Mouse (Mus musculus): ENCODE measurements around the gene Mmaa. TPM values are rescaled to one million over a fixed set of nuclear protein-coding genes. Genes with fewer than 3 reads are reported as not detected.

Mmaa gene
- total RNA-seq, 2 experiments from 2014 or later: 18.7 to 20.0 TPM

- no peak for DNase-seq (ENCODE audit: low spot score in 2 of 2)
Observed at GRCm38 (mm10) chr8:79289592-79289991, 5.1 kb downstream of the Mmaa start.

DNA sequence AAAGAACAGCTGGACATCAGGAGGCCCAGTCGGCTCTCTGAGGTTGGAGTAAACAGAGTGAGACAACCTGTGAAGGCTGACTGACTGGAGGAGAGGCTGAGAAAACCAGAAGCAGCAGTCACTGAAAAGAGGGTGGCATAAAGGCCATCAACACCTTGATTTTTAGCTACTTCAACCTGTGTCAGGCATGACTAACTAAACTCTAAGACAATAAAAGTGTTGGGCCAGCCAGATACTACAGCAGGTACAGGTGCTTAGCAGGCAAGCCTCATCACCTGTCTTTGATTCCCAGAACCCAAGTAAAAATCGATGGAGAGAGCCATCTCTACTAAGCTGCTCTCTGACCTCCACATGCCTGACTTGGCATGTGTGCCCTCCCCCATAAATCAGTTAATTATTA, 6.1 kb downstream of the Mmaa start:
- no peak for DNase-seq (ENCODE audit: low spot score in 2 of 2)

- DNase-seq (ENCODE audit: low spot score in 2 of 2): no peak
Observed at GRCm38 (mm10) chr8:79288250-79288649, 6.5 kb downstream of the Mmaa start.

DNA sequence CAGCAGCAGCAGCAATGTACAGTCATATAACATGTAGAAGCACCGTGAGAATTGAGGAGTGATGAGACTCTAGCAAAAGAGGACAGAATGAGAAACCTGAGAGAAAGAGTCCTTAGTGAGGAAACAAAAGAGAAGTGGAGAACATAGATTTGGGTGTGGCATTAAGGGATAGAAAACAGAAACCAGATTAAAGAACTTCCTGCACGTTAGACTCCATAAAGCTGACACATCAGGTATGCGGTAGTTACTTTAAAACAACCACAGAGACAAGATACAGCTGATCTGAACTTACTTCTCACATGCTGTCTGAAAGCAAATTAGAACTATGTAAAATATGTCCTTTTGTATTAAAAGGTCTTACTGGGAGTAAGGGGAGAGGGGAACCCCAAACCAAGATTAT, 8.3 kb downstream of the Mmaa start:
- DNase-seq (ENCODE audit: low spot score in 2 of 2): no peak

- DNase-seq (ENCODE audit: low spot score in 2 of 2): no peak
Observed at GRCm38 (mm10) chr8:79284626-79285025, 10.1 kb downstream of the Mmaa start.

DNA sequence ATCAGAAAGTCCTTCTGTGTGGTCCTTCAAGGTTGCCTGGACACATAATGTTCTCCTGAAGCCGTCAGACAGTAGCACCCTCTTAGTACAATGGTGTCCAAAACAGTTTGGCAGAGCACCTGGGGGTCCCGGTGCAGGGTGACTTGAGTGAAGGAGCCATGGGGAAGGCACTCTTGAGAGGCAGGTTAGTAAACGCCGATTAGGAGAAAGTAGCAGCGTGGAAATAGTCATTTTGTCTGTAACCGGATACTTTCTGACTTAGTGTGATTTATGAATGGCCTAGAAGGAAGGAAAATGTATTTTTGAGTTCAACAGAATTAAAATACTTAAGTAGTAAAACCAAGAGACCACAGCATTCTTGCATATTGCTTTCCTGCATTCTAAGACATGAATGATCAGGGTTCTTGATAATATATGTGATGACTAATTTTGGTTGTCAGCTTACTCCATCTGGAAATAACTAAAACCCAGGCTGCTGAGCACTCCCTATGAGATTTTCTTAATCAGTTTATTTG, 13.3 kb downstream of the Mmaa start:
- no peak for DNase-seq (ENCODE audit: low spot score in 2 of 2)

GRCm38 (mm10) chr8:79277264-79277870, 17.4 kb downstream of the Mmaa start:
- no peak for DNase-seq (ENCODE audit: low spot score in 2 of 2)

- DNase-seq (ENCODE audit: low spot score in 2 of 2): no peak
Observed at GRCm38 (mm10) chr8:79274940-79275339, 19.8 kb downstream of the Mmaa start.

GRCm38 (mm10) chr8:79273776-79274175, 21.0 kb downstream of the Mmaa start:
- no peak for DNase-seq (ENCODE audit: low spot score in 2 of 2)

DNA sequence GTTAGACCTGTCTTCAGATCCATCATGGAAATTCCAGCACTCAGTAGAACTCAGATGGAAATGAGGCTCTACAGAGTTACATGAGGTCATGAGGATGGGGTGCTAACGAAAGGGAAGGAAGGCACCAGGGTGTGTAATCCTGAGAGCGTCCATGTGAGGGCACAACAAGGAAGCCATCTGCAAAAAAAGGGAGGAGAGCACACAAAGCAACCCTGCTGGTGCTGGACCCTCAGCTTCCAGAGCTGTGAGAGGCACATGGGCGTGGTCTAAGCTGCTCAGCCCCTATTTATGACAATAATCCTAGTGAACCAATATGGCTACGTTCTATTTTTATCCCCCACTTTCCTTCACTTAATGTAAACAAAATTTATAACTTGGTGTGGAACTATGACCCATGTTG, 22.1 kb downstream of the Mmaa start:
- DNase-seq (ENCODE audit: low spot score in 2 of 2): no peak

GRCm38 (mm10) chr8:79268921-79269320, 25.8 kb downstream of the Mmaa start:
- DNase-seq (ENCODE audit: low spot score in 2 of 2): no peak

DNA sequence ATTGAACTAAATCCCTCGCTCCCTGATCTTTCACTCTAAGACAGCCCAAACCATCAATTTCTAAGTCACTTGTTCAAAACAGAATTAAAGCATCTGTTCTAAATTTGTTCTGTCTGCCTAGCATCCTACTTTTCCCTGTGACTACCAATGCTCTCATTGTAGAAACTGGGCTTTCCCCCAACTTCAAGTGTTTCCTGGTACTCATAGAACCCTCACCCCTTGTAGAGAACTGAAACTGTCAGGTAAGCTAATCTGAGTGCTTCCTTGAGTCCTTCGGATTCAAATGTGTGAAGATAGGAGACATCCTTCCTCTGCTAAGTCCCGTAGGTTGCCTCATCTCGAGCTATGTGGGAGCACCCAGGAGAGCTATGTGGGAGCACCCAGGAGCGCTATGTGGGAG, 32.8 kb downstream of the Mmaa start:
- no peak for DNase-seq (ENCODE audit: low spot score in 2 of 2)

DNA sequence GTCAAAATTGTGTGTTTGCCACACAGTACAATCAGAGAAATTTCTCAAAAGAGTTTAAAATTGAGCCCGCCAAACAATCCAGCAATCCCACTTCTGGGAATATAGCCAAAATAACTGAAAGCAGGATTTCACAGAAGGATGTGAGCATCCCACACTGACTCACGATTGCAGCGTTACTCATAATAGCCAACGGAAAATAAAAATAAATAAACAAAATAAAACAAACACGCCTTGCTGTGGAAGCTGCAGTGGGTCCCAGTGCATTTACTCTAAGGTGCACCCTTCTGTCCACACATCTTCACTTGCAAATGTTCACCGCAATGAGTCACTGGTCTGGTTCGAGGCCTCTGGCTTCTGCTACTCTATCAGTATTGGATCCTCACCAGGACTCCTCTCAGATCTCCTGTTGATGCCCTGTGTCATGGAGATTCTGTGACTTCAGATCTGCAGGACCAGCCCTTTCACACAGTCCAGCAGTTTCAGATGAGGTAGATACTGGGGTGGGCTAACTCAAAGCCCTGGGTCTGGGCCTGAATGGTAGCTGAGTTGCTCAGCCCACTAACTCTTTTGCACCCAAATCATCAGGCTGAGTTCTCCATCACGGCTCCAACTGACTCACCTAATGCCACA, 38.5 kb downstream of the Mmaa start:
- no peak for DNase-seq (ENCODE audit: low spot score in 2 of 2)

DNA sequence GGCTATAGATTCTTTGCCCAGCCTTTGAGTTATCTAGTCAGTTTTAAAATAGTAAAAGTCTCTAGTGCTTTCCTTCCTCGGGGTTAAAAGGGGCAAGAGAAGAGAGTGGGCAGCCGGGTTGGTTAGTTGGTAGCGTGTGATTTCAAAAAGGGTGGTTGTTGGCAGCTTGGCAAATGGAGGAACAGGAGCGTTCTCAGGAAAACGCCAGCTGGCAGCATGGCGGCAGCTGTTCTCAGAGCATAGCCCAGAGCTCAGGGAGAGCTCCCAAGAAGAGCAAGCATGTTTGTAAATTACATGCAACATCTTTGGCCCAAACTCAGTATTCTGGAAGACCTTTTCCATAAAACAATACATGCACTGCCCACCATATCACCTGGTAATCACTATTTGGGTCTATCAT, 41.0 kb downstream of the Mmaa start:
- peak; percentile 38 for DNase-seq (ENCODE audit: low spot score in 2 of 2)

DNA sequence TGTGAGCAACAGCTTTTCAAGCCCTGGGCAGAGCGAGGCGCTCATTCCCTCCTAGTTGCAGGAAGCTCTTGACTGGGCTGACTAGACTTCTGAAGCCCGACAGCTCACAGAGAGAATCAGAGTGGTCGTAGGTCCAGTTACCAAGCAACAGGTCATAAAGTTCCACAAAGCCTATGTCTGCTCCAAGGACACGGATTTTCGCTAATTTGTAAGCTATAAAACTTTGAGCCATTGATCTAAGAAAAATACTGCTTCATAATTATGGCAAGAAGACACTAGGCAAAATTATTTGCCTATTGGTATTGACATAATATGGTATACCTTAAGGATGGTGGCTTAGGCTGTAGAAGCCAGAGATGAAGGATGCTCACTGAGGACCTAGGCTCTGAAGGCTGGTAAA, 46.3 kb downstream of the Mmaa start, which contains the start of gene 1700011L22Rik:
Gene 1700011L22Rik (minus strand): TSS at position 101 of the 400 bp plus-strand sequence.
- no peak for DNase-seq (ENCODE audit: low spot score in 2 of 2)

- DNase-seq (ENCODE audit: low spot score in 2 of 2): no peak
Observed at GRCm38 (mm10) chr8:79243422-79243821, 51.3 kb downstream of the Mmaa start.

- no peak for DNase-seq (ENCODE audit: low spot score in 2 of 2)
Observed at GRCm38 (mm10) chr8:79239996-79240395, 54.7 kb downstream of the Mmaa start.

- DNase-seq (ENCODE audit: low spot score in 2 of 2): no peak
Observed at GRCm38 (mm10) chr8:79239320-79239719, 55.4 kb downstream of the Mmaa start.

DNA sequence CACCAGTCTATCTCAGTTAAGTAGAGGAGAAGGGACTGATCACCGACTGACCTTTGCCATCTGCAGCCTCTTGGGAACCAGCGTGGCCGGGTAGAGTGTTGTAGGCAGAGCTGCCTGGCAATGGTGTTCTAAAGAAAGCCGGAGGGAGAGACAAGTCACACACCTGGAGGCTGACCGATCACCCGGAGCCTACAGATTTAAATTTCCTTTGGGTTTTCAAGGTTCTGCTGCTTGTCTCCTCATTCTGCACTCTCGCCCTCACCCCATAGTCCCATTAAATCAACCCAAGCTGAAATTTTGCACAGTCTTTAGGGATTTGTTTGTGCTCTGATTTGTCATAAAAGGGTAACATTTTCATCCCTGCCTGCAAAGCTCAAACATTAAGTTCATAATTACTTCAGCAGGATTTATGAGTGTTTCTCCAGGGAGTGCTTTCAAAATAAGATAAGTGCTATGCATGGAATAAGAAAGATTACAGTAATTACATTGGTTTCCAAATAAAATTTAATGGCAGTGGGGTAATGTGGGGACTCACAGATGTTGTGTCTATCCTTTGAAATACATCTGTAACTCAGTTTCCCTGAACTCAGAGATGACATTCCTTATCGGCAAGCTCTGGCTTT, 65.4 kb downstream of the Mmaa start:
- DNase-seq (ENCODE audit: low spot score in 2 of 2): no peak

GRCm38 (mm10) chr8:79227916-79228315, 66.8 kb downstream of the Mmaa start:
- no peak for DNase-seq (ENCODE audit: low spot score in 2 of 2)

GRCm38 (mm10) chr8:79227194-79227593, 67.5 kb downstream of the Mmaa start:
- DNase-seq (ENCODE audit: low spot score in 2 of 2): no peak

- DNase-seq (ENCODE audit: low spot score in 2 of 2): no peak
Observed at GRCm38 (mm10) chr8:79226046-79226445, 68.7 kb downstream of the Mmaa start.
